Mouse (Mus musculus) cerebellum, postnatal 10 days (tissue): Measurements from ENCODE around the gene Slc13a3.
A peak's percentile ranks its signal among the peaks of the same experiment; 100 is the strongest.

Experiments used
- DNase-seq, 2 experiments: peaks; one replicate each; pipeline ENCODE4 v3.0.0; 2021; ENCODE audit warnings: mixed read lengths in 2 of 2

Gene Slc13a3

DNA sequence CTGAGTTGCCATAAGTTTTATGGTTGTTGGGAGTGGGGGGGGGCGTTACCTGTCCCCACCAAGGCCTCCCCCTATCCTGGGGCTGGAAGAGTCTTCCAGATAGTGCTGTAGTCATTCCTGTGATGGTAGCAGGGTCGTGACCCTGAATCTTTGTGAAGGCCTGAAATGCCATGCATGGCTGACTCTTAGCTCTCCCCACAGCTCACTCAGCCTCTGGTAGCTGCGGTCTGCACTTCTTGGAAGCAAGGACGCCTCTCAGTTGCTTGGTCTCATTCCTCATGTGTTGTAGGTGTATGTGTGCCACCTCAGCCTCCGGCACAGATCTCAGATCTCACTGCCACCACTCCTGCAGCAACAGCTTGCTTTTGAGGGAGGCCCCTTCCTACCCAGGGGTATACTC is 2.8 kb upstream of the Slc13a3 start:
- DNase-seq: no peak

DNA sequence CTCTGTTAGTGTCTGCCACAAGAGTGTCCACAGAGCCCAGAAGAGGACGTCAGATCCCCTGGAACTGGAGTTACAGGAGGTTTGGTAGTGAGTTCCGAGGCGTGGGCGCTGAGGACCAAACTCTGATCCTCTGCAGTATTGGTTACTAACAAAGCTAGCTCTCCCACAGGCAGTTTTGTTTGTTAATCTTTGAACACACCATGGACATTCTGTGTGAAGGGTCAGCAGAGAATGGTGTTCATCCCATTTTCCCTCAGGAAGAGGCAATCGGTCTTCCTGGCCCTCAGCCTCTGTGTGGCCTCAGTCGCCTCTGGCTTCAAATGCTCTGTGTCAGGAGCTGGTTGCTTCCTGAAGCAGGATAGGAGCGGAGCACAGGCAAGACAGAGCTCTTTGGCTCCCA is 2.4 kb upstream of the Slc13a3 start:
- no peak for DNase-seq

DNA sequence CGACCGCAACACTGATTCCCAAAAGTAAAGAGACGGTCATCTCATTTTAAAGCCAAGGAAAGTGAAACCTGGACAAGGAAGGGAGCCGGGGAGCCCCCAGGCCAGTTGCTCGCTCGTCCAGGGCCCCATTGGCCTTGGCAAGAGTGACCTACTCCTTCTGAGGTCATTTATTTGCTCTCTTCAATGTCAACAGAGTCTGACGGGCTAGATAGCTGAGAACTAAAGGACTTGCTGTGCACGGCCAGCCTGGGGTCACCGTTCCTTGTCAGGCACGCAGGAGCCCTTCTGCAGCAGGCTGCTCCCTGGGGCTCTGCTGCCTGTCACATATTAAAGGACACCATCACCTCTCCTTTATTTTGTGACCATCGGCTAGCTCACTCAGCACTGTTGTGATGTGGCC is 1.1 kb downstream of the Slc13a3 start:
- no peak for DNase-seq

DNA sequence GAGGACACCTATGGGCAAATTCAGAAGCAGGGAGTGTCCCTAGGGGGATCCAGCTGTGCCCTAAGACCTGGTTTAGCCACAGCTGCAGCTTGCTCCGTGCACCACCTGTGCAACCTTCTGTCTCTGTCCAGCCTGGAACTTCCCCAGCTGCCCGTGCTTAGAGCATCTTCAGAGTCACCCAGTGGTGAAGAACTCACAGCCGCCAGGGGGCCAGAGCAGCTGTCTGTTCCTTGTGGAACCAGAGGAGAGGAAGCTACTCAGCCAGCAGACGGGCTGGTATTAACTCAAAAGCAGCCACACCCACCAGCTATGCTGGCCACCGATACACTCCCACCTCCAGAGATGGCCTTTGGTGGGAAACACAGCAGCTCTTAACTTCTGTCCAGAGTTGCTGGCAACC is 2.9 kb downstream of the Slc13a3 start:
- DNase-seq: no peak

DNA sequence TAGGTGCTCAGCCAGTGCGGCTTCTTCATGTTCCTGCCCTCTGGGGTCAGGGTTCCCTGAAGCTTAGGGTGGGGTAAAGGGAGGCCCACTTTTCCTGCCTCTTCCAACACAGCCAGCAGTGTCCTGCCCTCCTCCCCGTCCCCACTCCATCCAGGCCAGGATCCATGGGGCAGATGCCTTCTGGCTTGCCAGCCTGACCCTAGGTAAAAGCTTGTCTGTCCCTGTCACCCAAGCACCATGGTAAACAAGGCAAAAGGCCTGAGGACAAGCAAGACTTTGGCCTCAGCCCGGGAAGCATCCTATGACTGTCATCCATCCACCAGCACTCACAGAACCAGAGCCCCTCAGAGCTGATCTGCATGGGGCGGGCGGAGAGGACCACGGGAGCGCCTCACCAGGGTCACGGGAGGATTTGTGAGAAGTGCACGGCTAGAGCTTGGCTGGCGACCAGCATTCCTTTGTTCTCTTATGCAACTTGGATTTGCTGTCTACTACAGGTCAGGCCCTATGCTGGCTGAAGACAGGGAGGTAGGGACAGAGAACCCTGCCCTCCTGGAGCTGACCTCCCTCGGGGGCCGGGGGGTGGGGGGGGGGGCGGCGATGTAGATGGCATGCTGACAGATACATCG is 5.1 kb downstream of the Slc13a3 start:
- peak; percentile 26 for DNase-seq

DNA sequence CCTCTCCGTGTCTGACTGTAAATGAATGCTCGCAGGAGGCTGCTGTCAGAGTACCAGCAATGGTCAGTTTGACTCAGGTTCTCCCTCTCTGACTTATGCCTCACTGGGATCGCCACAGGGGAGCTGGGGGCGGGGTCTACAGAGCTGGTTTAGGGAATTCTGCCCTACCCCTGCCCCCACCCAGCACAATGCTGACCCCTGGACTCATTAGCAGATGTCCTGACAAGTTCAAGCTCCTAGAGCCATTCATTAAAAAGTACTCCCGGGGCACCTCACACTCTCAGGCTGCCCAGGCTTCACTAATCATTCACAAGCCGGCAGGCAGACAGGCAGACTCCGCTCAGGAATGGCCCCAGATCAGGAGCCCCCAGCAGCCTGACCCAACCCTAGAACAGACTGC is 13.4 kb downstream of the Slc13a3 start:
- no peak for DNase-seq

DNA sequence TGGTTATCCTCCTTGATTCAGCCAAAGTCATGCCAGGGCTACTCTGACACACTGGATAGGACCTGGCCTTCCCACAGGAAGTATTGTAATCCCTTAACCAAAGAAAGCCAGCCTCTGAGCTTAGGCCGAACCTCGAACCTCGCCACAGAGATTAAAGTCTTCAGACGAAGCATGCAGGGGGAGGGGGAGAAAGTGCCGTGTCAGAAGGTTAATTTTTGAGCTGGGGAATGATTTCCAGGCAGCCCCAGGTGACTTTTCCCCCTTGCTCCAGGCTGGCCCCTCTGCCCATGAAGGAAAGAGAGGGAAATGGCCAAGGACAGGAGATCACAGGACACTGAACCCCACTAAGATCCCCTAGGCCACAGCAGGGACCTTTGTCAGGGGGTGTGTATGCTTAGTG is 14.8 kb downstream of the Slc13a3 start:
- DNase-seq: no peak

DNA sequence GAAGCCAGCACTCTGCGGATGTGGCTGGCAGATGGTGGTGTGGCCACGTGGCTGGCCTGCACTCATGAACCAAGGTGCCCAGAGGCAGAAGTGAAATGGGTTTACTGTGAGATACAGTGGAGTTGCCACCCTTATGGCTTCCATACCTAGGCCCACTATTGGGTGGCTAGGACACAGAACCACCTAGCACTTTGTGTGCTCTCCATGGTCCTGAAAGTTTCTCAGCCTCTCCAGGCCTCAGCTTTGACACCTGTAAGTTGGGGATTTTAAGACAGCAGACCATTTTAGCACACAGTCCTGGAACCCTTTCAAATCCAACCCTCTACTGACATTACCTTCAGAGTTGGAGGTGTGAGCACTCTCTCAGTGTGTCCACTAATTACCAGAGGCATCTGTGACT is 16.3 kb downstream of the Slc13a3 start:
- no peak for DNase-seq

DNA sequence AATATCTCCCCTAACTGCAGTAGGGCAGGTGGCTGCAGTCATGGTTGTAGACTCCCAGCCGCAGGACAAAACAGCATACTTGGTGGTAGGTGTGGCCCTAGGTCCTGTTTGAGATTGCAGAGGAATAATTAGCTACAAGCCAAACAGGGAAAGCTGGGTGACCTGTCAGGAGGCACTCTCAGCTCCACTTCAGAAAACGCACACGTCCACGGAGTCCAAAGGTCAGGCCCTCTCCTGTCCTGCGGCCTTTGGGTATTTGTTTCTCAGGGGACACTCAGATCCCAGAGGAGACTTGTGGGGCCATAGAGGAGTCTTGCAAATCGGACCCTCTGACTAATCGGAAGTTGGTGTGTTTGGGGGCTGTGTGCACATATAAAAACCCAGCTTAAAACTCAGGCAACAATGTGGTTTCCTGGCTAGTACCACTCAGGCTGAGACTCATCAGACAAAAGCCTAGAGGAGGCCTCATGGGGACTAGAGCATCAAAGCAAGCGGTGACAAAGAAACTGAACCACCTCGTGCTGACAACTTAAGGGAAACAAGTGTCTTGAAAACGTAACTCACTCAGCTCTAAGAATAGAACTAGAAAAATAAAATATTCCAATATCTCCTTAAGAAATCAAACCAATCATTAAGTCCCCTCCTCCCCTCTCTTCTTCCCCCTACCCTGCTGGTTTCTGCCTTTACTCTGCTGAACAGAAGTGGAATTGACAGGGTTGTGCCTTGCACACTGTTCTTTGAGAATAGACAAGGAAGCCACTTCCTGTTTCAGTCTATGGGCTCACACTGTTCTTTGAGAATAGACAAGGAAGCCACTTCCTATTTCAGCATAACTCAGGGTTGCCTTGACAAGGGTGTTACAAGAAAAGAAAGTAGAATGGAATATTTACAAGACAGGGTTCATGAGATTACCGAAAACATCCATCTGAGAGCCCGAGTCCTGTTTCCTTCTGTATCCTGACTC is 20.0 kb downstream of the Slc13a3 start:
- no peak for DNase-seq

DNA sequence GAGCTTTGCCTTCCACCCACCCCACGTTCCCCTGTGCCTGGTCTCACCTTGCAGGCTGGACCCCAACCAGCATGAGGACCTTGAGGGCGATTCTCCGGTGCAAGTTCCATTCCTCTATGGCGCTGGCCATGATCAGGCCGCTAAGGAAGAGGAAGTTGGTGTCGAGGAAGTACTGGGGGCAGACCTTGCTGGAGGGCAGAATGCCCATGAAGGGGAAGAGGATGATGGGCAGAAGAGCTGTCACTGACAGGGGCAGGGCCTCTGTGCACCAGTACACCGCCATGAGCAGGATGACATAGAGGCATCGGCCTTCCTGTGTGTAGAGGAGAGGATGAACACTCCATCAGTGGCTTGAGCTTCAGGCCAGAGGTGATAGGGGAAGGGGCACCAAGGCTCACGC is 24.6 kb downstream of the Slc13a3 start:
- DNase-seq: no peak

DNA sequence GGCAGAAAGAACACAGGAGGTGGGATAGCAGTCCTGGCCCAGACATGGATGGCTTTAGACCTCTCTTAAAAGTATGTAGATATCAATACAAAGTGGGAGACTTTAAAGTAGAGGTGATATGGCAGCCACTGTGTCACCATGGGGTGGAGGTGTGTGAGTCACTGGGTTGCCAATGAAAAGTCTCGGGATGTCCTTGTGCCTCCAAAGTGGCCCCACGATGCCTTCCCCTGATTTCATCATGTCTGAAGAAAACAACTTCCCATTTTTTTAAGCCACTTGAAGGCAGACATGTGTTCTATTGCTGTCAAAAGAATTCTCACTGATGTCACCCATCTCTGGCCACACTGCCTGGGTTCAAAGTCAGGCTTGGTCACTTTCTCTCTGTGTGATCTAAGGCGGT is 28.2 kb downstream of the Slc13a3 start:
- DNase-seq: no peak

DNA sequence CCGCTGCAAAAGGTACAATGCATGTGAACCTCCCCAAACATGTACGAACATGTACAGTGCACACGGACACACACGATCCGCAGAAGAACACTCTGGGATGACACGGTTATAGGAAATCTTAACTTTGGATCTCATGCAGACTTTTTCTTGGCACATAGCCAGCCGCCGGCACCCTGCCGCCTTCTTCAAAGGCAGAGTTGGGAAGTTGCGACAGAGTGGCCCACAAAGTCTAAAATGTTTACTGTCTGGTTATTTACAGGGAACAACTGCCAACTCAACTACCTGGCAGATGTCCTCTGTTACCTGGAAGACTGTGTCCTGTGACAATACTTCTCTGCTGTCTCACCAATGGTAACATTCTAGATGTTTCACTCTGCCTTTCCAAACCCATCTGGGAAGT is 30.0 kb downstream of the Slc13a3 start:
- DNase-seq: peak; percentile 49 to 58

DNA sequence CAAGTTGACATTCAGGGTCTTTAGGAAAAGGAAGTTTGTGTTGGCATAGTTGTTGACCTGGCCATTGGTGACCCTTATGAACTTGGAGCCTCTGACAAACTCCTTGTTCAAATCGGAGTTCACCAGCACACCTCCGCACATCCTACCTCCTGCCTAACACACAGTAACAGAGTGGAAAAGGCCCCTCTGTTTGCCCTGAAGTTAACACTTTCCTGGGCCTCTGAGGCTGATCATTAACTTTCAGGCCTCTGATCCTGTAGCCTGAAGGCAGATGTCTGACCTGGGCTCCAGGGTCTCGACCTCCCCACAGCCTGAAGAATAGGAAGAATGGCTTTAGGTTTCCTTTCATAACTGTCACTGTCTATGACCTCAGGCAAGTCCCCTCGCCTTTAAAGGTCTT is 31.4 kb downstream of the Slc13a3 start:
- DNase-seq: no peak

DNA sequence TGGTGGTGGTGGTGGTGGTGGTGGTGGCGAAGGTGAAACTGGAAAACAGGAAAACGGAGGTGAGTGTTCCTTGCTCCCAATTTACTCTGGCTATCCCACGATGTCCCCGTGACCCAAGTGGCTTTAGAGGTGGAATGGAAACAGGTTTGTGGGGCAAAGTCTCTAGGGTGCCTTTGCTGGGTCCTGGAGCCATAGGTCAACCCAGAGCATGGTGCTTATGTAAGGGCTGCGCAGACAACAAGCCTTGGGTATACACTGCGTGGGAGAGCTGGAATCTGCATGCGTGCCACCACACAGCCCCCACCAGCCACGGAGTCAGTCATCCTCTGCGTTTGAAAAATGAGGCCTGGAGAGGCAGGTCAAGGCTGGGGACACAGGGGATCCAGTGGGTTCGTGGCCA is 33.4 kb downstream of the Slc13a3 start:
- no peak for DNase-seq

DNA sequence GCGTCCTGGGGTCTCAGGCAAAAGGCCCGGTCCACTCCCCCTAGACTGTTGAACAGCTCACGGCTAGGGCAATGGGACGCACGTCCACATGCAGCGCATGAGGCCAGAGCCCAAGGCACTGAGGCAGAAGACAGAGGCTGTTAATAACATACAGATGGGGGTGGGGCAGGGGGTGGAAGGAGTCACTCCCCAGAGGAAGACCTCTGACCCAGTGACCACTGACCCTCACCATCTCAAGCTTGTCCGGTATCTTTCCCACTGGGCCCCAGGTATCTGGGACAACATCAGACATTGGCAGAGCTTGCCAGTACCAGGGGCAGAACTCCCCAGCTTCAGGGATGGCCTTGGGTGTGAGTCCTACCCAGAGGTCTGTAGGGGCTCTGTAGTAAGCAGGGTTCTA is 34.1 kb downstream of the Slc13a3 start:
- DNase-seq: no peak

DNA sequence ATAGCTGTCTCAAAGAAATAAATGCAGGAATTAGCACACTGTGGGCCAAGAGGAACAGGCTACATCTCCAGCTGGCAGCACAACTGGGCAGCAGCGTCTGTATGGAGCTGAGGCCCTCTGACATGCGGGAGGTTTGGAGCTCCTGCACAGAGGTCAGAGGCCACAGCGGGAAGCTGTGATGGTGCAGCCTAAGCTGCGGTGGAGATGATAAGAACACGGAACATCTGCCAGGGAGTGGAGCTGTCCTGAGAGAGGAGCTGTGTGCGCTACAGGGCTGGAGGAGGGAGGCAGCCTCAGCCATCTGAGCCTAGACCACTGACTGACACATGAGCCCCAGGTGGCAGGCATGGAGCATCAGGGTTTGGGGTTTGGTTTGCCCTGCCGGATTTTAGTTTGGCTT is 44.3 kb downstream of the Slc13a3 start:
- DNase-seq: no peak

DNA sequence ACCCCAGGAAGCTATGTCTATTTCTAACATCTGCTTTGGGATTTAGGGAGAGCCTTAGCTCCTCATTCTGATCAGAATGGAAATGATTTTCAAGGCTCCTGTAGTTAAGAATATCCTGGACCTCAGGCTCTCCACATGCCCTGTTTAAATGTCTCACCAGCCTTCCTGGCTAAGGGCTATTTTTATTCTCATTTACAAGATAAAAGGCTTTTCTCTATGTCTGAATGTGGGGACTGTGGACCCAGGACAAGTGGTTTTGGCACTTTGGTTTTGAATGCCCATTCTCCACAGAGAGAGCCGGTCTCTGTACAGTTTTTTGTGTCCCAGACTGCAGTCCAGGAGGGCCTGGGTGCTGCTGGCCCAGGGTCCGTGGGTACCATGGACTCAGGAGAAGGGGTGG is 52.8 kb downstream of the Slc13a3 start:
- no peak for DNase-seq

DNA sequence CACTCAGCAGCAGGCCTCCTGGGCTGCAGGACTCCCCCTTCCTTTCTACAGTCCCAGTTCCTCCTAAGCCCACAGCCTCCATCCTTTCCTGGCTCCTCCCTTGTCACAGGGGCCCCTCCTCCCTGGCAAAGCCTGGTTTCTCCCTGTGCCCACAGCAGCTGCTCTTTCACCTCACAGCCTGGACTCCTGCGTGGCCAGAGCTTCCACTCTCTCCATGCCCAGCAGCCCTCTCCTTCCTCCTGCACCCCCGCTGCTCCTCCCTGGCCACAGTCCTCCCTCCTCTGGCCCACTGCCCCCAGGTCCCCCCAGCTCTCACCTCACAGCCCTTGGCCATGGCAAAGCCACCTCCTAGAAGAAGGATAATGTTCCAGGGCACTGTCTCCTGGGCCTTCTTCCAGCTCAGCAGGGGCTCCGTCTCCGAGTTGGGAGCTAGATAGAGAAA is 53.3 kb downstream of the Slc13a3 start:
- DNase-seq: peak; percentile 73 to 82

DNA sequence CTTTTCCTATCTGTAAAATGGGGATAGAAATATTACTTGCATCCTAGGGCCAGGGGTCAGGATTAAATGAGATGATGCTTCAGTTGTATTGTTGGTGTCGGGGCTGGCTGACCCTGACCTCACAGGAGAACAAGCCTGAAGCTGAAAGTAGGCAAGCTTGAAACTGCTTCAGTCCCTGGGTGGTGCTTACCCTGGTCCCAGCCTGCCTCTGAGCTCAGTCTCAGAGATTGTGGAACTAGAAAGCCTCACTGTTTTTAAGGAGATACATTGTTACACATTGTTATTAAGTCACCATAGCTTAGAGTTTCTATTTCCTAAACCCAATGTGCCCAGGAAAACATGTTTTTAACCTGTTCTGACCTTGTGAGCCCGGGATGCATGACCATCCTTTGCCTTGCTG is 54.5 kb downstream of the Slc13a3 start:
- no peak for DNase-seq

DNA sequence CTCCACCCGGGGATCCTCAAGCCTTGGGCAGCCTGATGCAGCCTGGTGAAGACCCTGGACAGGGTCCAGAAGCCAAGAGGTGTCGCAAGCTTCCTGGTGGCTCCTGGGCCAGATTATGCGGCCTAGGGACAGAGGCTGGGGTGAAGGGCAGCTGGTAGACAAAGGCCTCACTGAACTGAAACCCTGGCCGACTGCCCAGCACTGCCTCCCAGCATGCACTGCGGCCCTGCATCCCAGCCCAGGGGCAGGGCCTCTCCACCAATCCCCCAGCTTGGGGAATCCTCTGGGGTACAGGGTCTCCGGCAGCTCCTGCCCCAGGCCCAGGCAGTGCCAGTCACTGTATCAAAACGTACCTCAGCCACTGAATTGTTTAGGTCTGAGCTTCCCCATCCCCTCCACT is 55.7 kb downstream of the Slc13a3 start:
- peak; percentile 84 to 90 for DNase-seq

DNA sequence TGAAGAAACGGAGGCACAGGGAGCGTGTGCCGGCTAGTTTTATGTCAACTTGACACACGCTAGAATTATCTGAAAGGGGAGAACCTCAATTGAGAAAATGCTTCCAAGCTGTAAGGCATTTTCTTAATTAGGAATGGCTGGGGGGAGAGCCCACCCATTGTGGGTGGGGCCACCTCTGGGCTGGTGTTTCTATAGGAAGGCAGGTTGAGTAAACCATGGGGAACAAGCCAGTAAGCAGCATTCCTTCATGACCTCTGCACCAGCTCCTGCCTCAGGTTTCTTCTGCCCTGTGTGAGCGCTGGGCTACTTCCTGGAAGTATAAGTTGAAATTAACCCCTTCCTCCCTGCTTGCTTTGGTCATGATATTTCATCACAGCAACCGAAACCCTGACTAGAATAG is 57.2 kb downstream of the Slc13a3 start:
- no peak for DNase-seq

DNA sequence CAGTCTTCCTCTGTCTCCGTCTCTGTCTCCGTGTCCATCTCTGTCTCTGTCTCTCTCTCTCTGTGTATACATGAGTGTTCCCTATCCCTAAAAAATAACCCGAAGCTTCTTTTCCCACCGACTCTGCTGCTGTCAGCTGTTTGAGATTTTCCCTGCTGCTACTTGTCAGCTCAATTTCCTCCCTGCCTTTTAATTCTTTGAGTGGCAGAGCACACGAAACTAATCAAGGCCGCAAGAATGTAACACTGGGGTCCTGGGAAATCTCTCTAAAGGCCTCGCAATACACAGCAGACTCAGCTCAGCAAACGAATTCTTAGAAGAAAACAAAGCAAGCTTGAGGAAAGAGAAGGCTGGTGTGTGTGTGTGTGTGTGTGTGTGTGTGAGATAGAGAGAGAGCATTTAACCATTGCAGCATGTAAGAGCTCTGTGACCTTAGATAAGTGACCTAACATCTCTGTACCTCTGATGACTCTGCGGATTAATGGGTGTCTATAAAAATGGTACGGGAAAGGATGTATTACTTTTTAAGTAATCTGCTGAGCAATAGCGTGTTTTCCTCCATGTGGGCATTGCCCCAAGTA is 57.8 kb downstream of the Slc13a3 start:
- DNase-seq: no peak

DNA sequence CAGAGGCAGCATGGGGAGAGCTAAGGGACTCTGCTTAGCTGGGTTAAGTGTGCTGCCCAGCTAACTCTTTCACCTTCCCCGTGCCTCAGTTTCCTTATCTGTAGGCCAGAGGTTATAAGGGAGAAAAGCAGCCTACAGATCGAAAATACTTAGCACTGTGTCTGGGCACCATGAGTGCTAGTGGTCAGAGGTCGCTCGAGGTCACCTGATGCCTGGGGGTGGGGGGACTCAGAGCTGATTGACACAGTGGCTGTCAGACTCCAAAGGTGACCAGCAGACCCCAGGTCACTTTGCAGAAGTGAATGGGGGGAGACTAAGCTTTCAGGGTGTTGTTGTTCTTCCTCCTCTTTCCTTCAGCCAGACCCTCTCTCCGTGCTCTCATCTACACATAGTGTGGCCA is 58.7 kb downstream of the Slc13a3 start:
- DNase-seq: no peak

DNA sequence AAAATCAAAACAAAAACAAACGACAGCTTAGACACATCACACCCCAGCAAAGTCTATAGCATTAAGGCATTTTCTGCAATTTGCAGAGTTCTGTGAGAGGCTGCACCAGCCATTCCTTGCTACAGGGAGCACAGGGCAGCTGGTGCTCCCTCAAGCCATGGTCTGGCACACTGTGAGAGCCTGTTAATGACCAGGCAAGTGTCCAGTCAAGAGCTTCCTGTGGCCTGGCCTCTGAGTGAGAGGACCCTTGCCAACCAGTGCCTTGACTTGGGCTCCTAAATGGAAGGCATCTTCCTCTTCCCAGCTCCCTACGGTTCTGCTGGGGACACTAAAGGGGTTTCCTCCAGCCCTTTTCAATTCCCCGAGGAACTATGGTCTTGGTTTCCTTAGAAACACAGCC is 59.1 kb downstream of the Slc13a3 start:
- DNase-seq: peak; percentile 54 to 64
